Mouse (Mus musculus): ENCODE results near the gene Pck1. TPM values are rescaled to one million over a fixed set of nuclear protein-coding genes. Genes with fewer than 3 reads are reported as not detected.
A peak's percentile ranks its signal among the peaks of the same experiment; 100 is the strongest.

Gene Pck1
- polyA plus RNA-seq, 1 experiment, result 5.9 TPM

DNA sequence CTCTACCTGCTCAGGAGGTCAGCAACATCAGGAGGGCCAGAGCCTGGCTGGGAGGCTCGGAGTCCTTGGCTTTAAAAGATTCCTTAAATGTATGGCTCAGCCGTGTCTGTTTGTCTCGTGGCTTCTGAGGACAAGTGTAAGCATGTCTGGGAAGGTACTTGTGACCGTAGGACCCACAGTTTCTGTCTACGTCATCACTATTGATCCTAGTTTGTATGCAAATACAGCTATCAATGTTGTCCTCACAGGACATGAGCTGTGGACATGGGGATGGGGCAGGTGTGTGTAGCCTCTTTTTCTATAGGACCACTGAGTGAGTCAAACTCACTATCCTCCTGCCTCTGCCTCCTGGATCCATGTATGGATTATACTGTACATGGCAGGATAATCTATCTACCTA, 4.8 kb upstream of the Pck1 start:
- no peak for DNase-seq (ENCODE audit: low spot score)

- DNase-seq (ENCODE audit: low spot score), result no peak
Observed at GRCm38 (mm10) chr2:173151352-173151751, 1.5 kb upstream of the Pck1 start.

DNA sequence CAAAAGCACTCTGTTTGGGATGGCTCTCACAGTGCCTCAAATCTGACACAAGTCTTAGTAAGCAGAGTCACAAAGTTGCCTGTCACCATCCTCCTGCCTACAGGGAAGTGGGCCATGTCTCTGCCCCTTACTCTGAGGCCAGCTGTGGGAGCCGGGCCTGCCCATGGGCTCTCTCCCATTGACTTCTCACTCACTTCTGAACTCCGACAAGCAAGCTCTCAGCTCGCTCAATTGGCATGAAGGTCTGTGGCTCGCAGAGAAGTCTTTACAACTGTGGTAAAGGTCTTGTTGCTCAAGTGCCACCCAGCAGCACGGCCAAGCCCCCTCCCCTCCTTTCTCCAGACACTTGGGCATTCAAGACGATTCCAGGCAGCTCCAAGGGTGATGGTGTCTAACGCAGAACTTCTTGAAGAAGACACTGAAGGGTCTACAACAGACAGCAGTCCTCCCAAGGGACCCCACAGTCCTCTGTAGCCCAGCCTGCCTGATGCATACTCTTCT, 1.0 kb upstream of the Pck1 start:
- no peak for DNase-seq (ENCODE audit: low spot score)

- no peak for DNase-seq (ENCODE audit: low spot score)
Observed at GRCm38 (mm10) chr2:173153266-173153665, 418 bp downstream of the Pck1 start.

DNA sequence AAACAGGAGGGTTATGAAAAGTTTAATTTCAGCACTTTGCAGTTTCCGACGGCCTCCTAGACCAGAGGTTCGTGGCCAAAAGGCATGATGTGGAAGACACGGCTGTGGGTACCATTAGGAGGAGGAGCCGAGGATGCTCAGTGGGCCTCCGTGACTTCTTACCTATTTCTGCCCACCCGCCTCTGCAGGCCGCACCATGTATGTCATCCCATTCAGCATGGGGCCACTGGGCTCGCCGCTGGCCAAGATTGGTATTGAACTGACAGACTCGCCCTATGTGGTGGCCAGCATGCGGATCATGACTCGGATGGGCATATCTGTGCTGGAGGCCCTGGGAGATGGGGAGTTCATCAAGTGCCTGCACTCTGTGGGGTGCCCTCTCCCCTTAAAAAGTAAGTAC, 1.7 kb downstream of the Pck1 start:
- DNase-seq (ENCODE audit: low spot score), result no peak

DNA sequence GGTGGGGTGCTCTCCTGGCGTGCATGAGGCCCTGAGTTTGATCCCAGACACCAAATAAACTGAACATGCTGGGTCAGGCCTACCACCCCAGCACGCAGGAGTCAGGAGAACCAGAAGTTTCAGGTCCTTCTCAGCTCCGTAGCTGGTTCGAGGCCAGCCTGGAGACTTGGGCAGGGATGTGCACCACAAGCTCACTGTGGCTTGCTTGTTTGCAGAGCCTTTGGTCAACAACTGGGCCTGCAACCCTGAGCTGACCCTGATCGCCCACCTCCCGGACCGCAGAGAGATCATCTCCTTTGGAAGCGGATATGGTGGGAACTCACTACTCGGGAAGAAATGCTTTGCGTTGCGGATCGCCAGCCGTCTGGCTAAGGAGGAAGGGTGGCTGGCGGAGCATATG, 2.1 kb downstream of the Pck1 start:
- DNase-seq (ENCODE audit: low spot score), result no peak

DNA sequence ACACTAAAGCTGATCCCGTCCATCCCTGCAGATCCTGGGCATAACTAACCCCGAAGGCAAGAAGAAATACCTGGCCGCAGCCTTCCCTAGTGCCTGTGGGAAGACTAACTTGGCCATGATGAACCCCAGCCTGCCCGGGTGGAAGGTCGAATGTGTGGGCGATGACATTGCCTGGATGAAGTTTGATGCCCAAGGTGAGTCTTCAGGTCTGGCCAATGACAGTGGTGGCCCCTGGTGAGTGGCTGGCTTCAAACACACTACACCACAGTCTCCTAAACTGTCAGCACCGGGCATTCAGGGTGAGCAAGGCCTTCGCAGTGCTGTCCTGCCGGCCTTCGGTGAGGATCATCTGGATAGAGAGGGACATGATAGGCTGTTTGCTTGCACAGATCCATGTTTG, 3.1 kb downstream of the Pck1 start:
- DNase-seq (ENCODE audit: low spot score), result no peak

GRCm38 (mm10) chr2:173156923-173157322, 4.1 kb downstream of the Pck1 start:
- no peak for DNase-seq (ENCODE audit: low spot score)

GRCm38 (mm10) chr2:173157376-173157775, 4.5 kb downstream of the Pck1 start:
- no peak for DNase-seq (ENCODE audit: low spot score)

- DNase-seq (ENCODE audit: low spot score), result no peak
Observed at GRCm38 (mm10) chr2:173157871-173158270, 5.0 kb downstream of the Pck1 start.

GRCm38 (mm10) chr2:173158390-173159055, 5.7 kb downstream of the Pck1 start:
- DNase-seq (ENCODE audit: low spot score), result no peak

DNA sequence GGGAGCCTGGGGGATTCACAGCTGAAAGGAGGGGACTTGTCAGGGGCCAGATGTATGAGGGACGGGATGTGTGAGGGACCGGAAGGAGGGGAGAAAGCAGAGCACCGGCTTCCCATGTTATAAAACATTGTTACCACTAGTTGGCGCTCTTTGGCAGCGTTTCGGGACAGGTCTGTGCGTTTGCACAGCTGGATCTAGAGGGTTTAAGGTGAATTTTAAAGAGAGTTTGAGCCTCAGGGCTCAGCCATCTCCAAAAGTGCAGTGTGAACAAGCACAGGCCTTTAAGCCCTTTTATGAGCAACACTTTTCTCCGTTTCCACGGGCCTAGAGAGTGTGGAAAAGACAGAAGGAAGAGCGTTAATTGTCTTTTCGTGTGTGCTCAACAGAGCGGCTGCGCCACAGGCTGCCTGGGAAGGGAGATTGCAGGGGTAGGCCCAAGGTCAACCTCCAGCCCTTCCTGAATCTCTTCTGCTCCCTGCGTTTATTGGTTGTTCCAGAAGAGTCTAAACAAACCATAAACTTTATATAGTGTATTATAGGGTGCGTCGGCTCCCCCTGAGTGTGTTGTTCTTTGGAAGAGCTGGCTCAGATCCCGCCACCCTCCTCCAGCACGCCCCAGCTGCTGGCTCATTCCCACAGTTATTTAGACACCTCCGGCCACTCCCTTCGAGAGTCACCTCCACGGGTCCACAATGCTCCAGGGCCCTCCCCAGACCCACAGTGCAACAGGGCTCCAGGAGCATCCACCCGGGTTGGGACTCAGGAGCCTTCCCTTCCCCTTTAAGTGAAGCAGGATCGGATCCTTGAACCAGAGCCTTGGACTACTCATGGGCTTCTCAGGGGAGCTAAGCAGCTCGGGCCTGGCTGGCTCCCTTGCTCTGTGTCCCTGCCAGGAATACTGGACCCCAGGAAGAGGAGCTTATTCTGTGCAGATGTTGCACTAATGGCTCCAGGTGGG, 6.8 kb downstream of the Pck1 start:
- no peak for DNase-seq (ENCODE audit: low spot score)

DNA sequence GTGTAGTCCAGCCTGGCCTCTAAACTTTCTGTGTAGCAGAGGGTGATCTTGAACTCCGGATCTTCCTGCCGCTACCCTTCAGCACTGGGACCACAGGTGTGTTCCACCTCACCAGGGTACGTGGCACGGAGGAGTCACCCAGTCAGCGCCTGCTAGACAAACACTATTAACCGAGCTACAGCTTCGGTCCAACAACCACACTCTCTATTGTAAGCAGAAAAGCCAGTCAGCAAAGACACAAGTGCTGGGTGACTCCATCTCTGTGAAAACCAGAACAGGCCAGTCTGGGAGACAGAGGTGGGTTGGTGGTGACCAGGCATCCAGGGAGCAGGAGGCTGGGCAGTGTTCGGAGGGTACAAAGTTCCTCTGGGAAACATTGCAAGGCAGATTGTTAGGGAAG, 10.5 kb downstream of the Pck1 start:
- DNase-seq (ENCODE audit: low spot score), result no peak

- DNase-seq (ENCODE audit: low spot score), result no peak
Observed at GRCm38 (mm10) chr2:173164358-173164757, 11.5 kb downstream of the Pck1 start.

- no peak for DNase-seq (ENCODE audit: low spot score)
Observed at GRCm38 (mm10) chr2:173164946-173165345, 12.1 kb downstream of the Pck1 start.

DNA sequence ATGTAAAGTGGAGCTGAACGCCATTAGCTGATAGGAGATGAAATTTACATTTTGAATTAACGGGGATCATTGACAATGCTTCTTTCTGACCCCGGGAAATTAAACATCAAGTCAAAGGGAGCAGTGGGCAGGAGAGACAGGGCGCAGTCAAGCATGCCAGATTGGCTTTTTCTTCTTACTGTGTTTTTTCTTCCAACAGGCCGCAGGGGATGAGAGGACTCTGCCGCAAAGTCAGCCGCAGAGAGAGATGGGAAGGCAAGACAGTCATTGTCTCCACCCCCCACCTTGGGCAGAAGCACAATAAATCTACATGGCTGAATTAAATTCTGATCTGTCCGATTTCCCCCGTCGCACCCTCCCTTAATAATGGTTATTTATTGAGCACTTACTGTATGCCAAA, 12.5 kb downstream of the Pck1 start:
- no peak for DNase-seq (ENCODE audit: low spot score)

DNA sequence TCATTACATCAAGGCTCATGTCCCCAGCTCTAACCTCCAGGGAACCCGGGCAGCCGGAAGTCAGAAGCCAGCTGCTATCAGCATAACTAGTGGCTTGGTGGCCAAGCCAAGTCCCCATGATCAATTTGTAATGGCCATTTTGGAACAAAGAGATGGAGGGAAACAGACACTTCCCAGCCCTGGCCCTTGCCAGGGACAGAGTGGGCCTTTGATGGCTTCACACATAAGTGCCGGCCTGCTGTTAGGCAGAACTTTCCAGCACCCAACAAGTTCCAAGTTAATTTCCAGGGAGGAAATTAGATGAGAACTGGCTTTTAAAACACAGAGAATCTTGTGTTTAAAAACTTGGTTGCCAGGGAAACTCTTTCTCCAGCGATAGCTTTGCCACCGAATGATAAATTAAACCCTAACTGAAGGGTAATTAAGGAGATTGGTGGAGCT, 15.6 kb downstream of the Pck1 start:
- no peak for DNase-seq (ENCODE audit: low spot score)

- peak; percentile 9 for DNase-seq (ENCODE audit: low spot score)
Observed at GRCm38 (mm10) chr2:173170081-173170480, 17.2 kb downstream of the Pck1 start.

GRCm38 (mm10) chr2:173170715-173171114, 17.9 kb downstream of the Pck1 start:
- peak; percentile 19 for DNase-seq (ENCODE audit: low spot score)

GRCm38 (mm10) chr2:173171470-173171869, 18.6 kb downstream of the Pck1 start:
- peak; percentile 62 for DNase-seq (ENCODE audit: low spot score)

DNA sequence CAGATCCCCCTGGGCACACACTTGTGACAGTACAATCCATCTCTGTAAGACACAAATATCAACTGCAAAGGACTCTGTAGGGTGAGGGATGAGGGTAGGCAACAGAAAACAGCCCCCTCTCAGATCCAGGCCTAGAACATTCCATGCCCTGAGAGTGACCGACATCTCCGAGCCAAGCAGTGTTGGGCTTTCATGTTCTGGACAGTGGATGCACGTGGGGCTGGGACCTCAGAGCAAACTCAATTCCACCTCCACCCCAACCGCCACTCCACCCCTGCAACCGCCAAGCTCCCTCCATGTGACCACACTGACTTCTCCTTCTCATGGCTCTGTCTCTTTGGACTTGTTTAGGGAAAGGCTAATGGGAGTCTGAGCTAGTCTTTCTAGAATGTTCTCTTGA, 19.1 kb downstream of the Pck1 start:
- no peak for DNase-seq (ENCODE audit: low spot score)

DNA sequence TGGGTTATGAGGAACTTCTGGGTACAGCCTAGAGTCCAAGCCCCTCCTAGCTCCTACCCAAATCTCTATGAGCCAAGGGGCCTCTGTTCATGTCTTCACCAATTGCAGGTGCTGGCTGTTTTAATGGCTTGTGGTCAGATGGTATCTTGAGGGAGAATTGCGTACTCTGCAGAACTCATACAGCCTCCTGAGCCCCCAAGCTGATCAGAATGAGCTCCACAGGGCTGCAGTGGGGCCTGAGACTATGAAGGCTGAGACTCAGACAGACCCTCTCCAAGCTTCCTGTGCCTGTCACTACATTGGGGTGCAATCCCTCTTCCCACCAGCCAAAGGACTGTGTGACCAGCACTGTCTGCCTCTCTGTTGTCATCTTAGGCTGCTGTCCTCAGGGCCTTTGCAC, 19.5 kb downstream of the Pck1 start:
- no peak for DNase-seq (ENCODE audit: low spot score)

GRCm38 (mm10) chr2:173173008-173173407, 20.2 kb downstream of the Pck1 start:
- no peak for DNase-seq (ENCODE audit: low spot score)
